Mouse (Mus musculus): ENCODE results near the gene Slc13a1. TPM values are rescaled to one million over a fixed set of nuclear protein-coding genes. Genes with fewer than 3 reads are reported as not detected.

Slc13a1 gene
- polyA plus RNA-seq, 1 experiment from 2014 or later, result 0.09 TPM

DNA sequence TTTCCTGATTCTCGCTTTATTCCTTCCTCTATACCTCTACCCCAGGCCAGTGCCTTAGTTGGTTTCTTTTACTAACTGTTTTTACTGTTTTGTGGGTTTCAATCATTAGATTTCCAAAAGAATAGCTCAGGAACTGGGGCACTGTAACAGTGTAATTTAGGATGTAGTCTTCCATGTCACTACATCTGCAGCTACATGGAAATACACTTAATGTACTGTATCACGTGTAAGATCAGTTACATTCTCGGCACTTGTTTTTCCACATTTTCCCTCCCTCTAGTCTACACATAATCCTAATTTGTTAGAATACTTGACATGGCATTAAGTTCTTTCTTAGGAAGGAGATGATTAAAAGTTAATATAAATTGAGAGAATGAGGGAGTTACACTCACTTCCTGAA, 108.1 kb downstream of the Slc13a1 start:
- Histone ChIP-seq H3K36me3 (no peaks in the 10 kb centered on the region), H3K27ac (no peak overlapping the region)

DNA sequence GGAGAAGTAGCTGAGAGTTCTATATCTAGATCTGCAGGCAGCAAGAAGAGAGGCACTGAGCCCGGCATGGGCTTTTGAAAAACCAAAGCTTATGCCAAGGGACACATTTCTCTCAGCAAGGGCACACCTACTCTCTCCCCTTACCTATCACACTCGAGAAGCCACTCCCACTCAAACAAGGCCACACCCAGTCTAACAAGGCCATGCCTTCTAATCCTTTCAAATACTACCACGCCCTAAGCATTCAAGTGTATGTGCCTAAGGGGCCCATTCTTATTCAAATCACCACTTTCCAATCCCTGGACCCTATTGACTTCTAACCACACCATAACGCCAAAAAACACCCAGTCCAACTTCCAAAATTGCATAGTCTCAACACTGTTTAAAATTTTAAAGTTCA, 112.8 kb downstream of the Slc13a1 start:
- 86% methylated on average over 4 of the region's 4 CpGs for WGBS
- no peak overlapping the region for H3K4me3 ChIP-seq
- no peak for ATAC-seq (ENCODE audit: insufficient number of reproducible peaks, low FRiP score, low TSS enrichment, low read depth)

More for the DNA sequence above, 108.1 kb downstream of the Slc13a1 start:
- no peak overlapping the region for H3K9ac ChIP-seq
- H3K9me3 ChIP-seq, result no peaks in the 10 kb centered on the region
- no peak overlapping the region for H3K4me3 ChIP-seq
- WGBS, result 64% methylated on average over 3 of the region's 3 CpGs
- ATAC-seq (ENCODE audit: insufficient number of reproducible peaks, low FRiP score, low TSS enrichment, low read depth), result no peak
- no peaks in the 10 kb centered on the region for H3K27me3 ChIP-seq
- H3K4me2 ChIP-seq, result no peak overlapping the region
- no peaks in the 10 kb centered on the region for H3K4me1 ChIP-seq

DNA sequence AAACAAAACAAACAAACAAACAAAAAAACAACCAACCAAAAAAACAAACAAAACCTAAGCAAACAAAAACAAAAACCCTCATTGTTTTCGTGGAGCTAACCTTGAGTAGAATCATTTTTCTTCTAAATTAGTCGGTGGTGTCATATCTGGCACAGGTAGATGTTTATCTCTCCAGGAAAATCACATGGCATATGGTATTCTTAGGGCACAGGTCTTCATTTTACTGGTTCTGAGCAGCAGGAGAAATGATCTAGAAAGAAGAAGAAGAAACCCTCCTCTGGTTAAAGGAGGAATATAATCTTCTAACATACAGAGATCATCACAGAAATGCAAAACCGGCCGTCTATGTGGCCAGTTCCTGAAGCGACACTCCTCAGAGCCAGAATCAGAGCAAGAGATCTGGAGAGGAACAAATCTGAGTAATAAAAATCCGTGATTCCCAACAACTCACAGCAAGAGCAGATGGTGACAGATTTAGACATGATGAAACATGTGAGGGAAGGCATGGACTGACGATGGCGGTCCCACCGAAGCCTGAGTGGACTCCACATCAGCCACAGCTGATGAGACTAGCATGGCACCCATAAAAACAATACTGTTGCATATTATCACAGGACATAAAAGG, 113.7 kb downstream of the Slc13a1 start:
- 85% methylated on average over 9 of the region's 9 CpGs for WGBS
- Histone ChIP-seq H3K9ac (no peak overlapping the region), H3K4me3 (no peak overlapping the region), H3K27ac (no peak overlapping the region), H3K4me1 (no peaks in the 10 kb centered on the region), H3K36me3 (no peaks in the 10 kb centered on the region), H3K9me3 (no peaks in the 10 kb centered on the region), H3K4me2 (no peak overlapping the region), H3K27me3 (no peaks in the 10 kb centered on the region)
- no peak for ATAC-seq (ENCODE audit: insufficient number of reproducible peaks, low FRiP score, low TSS enrichment, low read depth)

More for the DNA sequence above, 112.8 kb downstream of the Slc13a1 start:
- no peaks in the 10 kb centered on the region for H3K36me3 ChIP-seq
- H3K4me2 ChIP-seq, result no peak overlapping the region
- no peak overlapping the region for H3K9ac ChIP-seq
- no peaks in the 10 kb centered on the region for H3K9me3 ChIP-seq
- H3K27me3 ChIP-seq, result no peaks in the 10 kb centered on the region
- H3K4me1 ChIP-seq, result no peaks in the 10 kb centered on the region
- no peak overlapping the region for H3K27ac ChIP-seq

DNA sequence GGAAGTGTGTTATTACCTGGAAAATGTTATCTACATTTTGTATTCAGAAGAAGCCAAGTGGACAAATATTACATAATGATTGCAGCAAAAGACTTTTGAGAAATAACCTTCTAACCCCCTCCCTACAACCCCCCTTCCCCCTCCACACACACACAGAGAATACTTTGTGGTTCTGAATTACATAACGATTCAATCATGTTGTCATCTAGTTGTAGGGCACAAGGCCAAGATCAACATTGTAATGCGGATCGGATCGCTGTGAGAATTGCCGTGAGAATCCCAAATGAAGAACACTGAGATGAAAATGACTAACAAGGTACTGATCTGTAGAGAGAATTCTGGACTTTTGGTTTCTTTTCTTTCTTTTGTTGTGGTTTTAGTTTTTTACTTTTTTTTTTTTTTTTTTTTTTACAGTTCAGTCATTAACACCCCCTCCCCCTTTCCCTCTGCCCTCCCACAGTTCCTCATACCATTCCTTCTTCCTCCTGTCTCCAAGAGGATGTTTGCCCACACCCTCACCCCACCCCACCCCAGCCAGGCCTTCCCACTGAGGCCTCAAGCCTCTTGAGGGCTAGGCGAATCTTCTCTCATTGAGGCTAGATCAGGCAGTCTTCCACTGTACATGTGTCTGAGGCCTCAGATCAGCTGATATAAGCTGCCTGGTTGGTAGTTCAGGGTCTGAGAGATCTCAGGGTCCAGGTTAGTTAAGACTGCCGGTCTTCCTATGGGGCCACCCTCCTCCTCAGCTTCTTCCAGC, 120.7 kb downstream of the Slc13a1 start:
- ATAC-seq (ENCODE audit: insufficient number of reproducible peaks, low FRiP score, low TSS enrichment, low read depth), result no peak

DNA sequence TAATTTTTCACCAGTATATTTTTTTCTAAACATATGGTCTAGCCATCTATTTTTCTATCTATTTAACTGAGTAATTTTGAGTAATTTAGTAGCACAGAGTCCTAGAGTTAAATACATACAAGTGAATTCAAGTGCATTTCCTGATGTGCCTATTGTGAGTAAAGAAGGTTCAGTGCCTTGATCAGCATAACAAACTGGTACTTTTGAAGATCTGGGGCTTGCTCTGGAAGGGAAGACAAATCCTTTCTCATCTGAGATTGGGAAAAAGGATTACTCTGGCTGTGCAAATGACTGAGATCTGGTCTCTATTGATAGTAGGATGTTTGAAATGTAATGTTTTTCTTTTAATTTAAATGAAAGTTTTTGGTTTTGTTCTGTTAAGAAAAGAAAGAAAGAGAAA, 124.4 kb downstream of the Slc13a1 start:
- no peaks in the 10 kb centered on the region for H3K4me1 ChIP-seq
- no peak for ATAC-seq (ENCODE audit: insufficient number of reproducible peaks, low FRiP score, low TSS enrichment, low read depth)
- H3K4me2 ChIP-seq, result no peak overlapping the region
- no peak overlapping the region for H3K9ac ChIP-seq
- no peaks in the 10 kb centered on the region for H3K36me3 ChIP-seq
- no peak overlapping the region for H3K4me3 ChIP-seq
- H3K27me3 ChIP-seq, result no peaks in the 10 kb centered on the region
- no peak overlapping the region for H3K27ac ChIP-seq
- no peaks in the 10 kb centered on the region for H3K9me3 ChIP-seq

More for the DNA sequence above, 120.7 kb downstream of the Slc13a1 start:
- H3K4me1 ChIP-seq, result no peaks in the 10 kb centered on the region
- H3K27me3 ChIP-seq, result no peaks in the 10 kb centered on the region
- no peak overlapping the region for H3K27ac ChIP-seq
- H3K4me2 ChIP-seq, result no peak overlapping the region
- H3K4me3 ChIP-seq, result no peak overlapping the region
- 50% methylated on average over 7 of the region's 7 CpGs for WGBS
- no peaks in the 10 kb centered on the region for H3K36me3 ChIP-seq
- no peak overlapping the region for H3K9ac ChIP-seq
- H3K9me3 ChIP-seq, result no peaks in the 10 kb centered on the region

Small RNA genes within 50 kb of the gene (microRNA-seq; reads per million reads assigned to microRNA genes)
- not detected for gene Gm26386

Other genes starting within 250 kb of the Slc13a1 start
- gene Tas2r118, start 198.0 kb downstream of the Slc13a1 start, polyA plus RNA-seq (2015; fragmentation: Nextera tagmentation; extraction: Ambion mirVana), result not detected in 2 replicates